25 mouse cellular contexts compared by ENCODE assay signal in genomic region chr11:17288884-17289283, GRCm38 (mm10).
"Had no signal": no experiment of that assay in that cellular context is flagged by ENCODE, and none has a peak within 500 bp of the region (broad histone marks: within the 10 kb centered on the region; RNA-seq: fewer than 3 reads in every experiment).

No protein-coding gene starts in this region.

- H3K4me3 ChIP-seq: heart, embryonic 10.5 days; heart, embryonic 12.5 days; hindbrain, embryonic 10.5 days; hindbrain, embryonic 12.5 days; intestine, embryonic 15.5 days; limb, embryonic 13.5 days; limb, embryonic 15.5 days had no signal

- H3K4me2 ChIP-seq: heart, embryonic 12.5 days; hindbrain, embryonic 12.5 days; hindbrain, embryonic 14.5 days; intestine, embryonic 15.5 days; limb, embryonic 13.5 days; limb, embryonic 15.5 days had no signal

- H3K4me1 ChIP-seq: heart, embryonic 10.5 days; heart, embryonic 12.5 days; hindbrain, embryonic 10.5 days; hindbrain, embryonic 12.5 days; intestine, embryonic 15.5 days; limb, embryonic 13.5 days; limb, embryonic 15.5 days had no signal

- H3K36me3 ChIP-seq: heart, embryonic 10.5 days; heart, embryonic 12.5 days; hindbrain, embryonic 10.5 days; hindbrain, embryonic 12.5 days; intestine, embryonic 15.5 days; limb, embryonic 13.5 days; limb, embryonic 15.5 days had no signal

- H3K9ac ChIP-seq: forebrain, postnatal 0 days; heart, embryonic 12.5 days; hindbrain, embryonic 12.5 days; hindbrain, embryonic 14.5 days; intestine, embryonic 15.5 days; limb, embryonic 13.5 days; limb, embryonic 15.5 days had no signal

- H3K9me3 ChIP-seq: heart, embryonic 10.5 days; heart, embryonic 12.5 days; hindbrain, embryonic 10.5 days; hindbrain, embryonic 12.5 days; intestine, embryonic 15.5 days; limb, embryonic 13.5 days; limb, embryonic 15.5 days had no signal

- H3K27ac ChIP-seq: heart, embryonic 10.5 days; hindbrain, embryonic 10.5 days; hindbrain, embryonic 12.5 days; hindbrain, embryonic 14.5 days; intestine, embryonic 15.5 days; kidney, postnatal 0 days; limb, embryonic 13.5 days; limb, embryonic 15.5 days had no signal

- H3K27me3 ChIP-seq: heart, embryonic 12.5 days; hindbrain, embryonic 12.5 days; intestine, embryonic 15.5 days; limb, embryonic 13.5 days; limb, embryonic 15.5 days had no signal

- DNase-seq: forebrain, postnatal 0 days; gastrocnemius, postnatal 14 days; gastrocnemius, postnatal 36 days; heart, adult 18-20 months; heart, postnatal 10 days; heart, postnatal 4 days; kidney, adult 18-20 months; kidney, adult 8-10 months; kidney, postnatal 14 days; kidney, postnatal 36 days; layer of hippocampus, adult 9-11 months; layer of hippocampus, postnatal 36 days; left cerebral cortex, postnatal 4 days had no signal

- ATAC-seq: forebrain, postnatal 0 days; hindbrain, embryonic 16.5 days; inflammation-experienced regulatory T-cells, adult 6 months; intestine, embryonic 15.5 days; intestine, postnatal 0 days had no signal
